Mouse (Mus musculus): ENCODE measurements around the gene Lrig1.

Lrig1 gene

DNA sequence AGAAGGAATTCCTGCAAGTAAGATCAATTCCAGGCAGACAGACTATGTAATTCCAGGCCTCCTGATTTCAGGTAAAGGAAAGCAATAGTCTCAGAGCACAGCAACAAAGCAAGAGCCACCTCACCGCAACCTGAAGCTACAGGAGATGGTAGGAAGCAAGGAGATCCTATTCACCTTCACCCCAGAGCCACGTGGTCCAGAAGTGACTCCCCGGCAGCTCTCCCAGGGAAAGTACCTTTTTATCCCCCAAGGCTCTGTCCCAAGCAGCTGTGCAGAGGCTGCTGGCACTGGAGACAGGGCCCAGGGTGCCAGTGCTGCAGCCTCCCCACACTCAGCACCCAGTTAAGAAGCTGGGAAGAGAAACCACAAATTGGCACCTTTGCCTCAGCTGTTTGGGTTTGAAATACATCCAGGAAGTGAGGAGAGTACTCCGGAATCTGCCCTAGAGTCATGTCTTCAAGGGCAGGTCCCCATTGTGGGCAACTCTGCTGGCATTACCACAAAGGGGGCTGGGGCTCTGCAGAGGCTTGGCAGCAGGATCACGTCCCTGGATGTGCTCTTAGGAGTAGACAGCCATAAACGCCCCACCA is 53.6 kb downstream of the Lrig1 start:
- peak; percentile 90 for DNase-seq

DNA sequence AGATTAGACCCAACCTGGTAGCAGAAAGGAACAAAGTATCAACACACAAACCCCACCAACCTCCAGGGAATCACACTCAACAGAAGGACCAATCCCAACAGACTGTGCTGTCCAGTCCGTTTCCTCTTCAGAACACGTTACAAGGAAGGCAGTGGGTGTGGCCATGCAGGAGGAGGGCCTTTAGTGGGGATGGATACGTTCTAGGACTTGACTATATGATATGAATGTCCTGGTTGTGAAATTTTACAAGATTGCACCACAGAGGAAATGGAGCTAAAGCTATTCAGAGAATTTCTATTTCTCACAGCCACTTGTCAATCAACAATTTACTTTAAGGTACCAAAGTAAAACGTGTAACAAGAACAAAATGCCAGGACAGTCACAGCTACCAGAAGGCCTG is 54.2 kb downstream of the Lrig1 start:
- no peak for DNase-seq

DNA sequence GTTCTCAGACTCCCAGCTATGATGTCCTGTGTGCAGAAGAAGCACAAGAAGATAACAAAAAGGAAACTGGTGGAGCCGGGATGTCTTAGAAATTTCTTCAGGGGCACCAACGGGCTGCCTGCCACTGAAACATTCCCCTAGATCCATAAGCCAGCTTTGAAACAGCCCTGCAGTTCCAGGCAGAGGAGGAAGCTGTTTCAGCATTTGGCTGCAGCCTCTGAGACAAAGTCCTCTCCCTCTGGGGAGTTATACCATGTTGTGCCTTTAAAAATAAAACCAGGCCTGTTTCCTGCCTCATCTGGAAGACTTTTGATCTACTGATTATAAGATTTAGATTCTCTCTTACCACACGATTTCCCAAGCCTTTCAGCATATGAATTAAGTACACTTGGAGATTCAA is 55.3 kb downstream of the Lrig1 start:
- no peak for DNase-seq

DNA sequence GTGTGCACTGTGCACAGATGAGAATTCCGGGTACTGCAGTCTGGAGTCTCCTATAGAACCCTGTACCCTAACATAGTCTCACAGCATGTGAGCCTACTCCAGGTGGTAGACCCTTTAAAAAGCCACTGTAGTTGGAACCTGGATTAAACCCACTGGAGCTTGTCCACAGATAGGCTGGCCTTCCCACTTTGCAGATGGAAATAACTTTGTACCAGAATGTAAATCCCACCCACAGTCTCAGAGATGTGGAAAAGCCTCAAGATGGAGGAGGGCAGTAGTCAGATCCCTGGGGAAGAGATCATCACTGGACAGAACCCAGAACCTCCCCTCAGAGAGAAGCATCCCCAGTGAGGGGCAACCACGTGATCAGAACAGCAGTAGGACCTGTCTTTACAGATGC is 56.0 kb downstream of the Lrig1 start:
- no peak for DNase-seq

DNA sequence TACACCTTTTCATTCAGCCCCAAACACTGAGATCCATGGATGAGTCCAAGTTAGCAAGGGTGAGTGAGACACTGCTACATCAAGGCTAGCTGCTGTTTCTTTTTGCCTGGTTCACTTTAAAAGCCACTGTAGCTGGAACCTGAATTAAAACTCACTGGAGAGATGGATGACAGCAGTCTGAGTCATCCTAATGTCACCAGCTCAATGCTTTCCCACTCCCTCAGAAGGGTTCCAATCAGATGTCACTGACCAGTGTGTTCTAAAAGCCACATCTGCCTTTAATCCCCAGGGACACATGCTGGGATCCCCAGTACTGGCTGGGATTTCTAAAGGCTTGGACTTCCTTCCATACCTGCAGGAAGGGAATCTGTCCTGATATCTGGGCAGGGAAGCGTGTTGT is 57.9 kb downstream of the Lrig1 start:
- DNase-seq: no peak

DNA sequence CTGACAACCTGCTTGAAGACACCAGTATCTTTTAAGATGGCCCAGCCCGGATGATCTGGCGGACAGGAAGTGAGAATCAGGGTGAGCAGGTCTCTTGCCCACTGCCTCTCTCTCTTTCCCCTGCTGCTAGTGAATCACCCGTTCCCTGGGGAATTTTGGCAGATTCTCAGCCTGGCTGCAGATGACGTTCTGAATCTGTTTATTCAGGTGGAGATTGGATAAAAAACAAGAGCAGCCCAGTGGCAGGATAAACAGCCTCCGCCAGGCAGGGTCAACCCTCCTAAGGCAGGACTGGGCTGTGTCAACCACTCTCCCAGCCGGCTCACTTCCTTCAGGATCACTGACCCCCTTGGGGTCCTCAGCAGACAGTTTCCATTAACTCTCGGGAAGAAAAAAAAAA is 59.7 kb downstream of the Lrig1 start:
- DNase-seq: peak; percentile 97

DNA sequence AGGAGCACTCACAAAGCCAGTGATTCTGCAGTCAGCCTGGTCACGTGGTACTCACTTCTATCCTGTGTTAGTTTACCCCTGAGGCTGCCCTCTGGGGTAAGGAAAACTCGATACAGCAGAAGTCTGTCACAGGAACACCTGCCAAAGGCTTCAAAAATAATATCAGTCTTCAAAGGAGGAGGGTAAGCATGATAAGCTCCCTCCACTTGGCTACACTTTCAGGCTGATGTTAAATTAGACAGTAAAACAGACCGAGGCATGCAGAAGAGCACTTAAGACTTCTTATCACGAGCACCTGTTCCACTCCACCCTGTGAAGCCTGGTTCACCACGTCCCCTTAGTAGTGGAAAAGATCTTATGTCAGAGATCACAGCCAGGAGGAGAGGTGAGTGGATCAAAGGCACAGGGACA is 62.9 kb downstream of the Lrig1 start:
- DNase-seq: no peak

DNA sequence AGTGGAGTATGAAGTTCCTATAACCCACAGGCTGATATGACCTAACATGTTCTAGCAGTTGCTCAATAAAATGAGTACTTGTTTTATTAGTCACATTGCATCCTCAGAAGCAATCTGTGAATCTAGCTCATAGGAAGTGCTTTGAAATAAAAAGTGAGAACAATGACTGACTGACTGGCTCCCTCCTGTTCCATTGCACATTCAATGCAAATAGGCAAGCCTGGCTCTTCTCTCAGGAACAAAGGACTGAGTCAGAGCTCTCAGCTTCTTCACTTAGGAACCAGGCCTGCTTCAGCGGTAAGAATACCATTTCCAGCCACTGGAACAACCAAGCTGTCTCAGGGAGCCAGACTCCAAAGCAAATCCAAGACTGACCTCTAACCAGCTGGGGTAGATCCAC is 64.6 kb downstream of the Lrig1 start:
- no peak for DNase-seq

DNA sequence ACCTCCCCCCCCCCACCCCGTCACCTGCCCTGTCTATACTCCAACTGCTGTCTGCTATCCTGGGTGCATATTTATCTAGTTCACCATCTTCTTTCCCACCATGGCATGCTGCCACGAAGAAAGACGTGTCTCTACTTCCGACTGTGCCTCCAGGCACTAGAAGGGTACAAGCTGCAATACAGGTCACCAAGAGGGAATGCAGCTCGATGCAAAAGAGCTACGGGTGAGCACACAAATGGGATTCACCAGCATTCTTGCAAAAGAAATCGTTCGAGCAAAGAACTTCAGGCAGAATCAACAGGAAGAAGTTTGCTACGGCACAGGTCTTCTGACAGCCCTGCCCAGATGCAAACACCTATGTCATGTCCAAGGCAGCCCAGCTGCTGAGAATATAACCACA is 65.2 kb downstream of the Lrig1 start:
- peak; percentile 89 for DNase-seq

DNA sequence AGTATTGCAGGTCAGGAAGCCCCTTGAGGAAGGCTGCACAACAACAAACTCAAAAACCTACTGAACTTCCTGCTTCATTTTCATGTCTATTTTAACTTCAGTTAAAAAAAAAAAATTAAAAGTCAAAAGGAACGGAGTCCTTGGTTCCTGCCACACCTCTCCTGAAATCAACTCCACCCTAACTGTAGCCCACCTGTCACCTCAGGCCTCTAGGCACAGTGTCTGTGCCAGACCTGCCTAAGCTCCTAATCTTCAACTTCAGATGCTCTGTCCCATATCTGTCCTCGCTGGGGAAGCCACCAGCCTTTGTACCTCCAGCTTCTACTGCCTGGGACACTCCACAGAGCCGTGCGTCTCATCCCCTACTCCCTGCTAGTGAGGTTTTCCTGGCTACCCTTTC is 65.7 kb downstream of the Lrig1 start:
- DNase-seq: no peak

DNA sequence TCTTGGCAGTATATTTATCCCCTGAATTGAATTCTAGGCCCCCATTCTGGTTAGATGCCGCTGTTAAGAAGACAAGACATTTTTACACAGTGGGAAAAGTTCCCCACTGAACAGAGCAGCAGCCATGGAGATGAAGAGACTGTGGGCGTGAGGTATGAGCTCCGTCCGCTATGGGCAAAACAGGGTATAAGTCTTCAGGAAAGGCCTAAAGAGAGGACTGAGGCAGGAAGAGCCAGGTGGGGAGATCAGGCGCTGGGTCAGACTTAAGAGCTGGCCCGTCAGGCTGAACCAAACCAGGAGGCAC is 68.2 kb downstream of the Lrig1 start:
- DNase-seq: no peak

DNA sequence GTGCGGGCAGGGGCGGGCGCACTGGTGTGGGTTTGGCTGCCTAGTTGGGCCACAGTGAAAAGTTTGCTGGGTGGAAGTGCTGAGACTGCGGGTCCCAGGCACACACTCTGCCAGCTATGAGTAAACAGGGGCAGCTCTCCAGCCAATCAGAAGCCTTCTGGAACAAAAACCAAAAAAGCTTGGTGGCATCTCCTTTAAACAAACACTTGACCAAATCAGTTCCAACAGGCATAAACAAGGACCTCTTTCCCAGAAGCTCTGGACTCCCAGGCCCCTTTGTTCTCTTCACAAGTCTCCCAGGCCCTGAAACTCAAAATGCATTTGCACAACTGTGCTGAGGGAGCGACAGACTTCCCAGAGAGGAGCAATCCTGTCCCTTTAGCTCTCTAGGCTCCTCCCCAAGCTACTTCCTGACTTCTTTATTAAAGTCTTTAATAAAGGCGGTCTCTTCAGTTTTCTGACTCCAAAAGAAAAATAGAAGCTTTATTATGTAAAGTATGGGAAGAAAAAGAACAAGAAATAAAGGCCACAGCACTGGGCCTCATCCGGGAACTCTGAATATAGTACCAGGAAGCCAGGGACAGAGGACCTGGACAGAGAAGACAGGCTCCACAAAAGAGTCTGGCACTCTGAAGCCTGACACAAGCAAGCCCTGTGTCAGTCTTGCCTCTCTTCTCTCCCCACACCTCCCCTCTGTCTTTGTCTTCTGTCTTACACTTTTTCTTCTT is 68.7 kb downstream of the Lrig1 start:
- no peak for DNase-seq

DNA sequence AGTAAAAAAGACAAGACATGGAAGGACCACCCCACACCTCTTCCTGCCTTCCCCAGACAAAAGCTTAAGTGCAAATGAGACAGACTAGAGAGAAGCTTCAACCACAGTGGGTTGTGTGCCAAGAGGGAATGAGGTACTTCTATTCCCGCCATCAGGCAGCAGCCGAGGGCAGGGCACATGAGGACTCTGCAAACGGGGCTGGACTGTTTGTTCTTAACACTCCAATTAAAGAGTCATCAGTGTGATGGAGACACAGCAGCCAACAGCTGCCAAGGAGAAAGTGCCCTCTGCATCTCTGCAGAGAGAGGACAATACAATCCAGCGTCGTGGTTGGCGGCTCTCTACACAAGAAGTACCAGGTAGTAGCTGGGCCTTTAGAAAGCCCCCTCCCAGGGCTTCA is 71.2 kb downstream of the Lrig1 start:
- DNase-seq: peak; percentile 93

DNA sequence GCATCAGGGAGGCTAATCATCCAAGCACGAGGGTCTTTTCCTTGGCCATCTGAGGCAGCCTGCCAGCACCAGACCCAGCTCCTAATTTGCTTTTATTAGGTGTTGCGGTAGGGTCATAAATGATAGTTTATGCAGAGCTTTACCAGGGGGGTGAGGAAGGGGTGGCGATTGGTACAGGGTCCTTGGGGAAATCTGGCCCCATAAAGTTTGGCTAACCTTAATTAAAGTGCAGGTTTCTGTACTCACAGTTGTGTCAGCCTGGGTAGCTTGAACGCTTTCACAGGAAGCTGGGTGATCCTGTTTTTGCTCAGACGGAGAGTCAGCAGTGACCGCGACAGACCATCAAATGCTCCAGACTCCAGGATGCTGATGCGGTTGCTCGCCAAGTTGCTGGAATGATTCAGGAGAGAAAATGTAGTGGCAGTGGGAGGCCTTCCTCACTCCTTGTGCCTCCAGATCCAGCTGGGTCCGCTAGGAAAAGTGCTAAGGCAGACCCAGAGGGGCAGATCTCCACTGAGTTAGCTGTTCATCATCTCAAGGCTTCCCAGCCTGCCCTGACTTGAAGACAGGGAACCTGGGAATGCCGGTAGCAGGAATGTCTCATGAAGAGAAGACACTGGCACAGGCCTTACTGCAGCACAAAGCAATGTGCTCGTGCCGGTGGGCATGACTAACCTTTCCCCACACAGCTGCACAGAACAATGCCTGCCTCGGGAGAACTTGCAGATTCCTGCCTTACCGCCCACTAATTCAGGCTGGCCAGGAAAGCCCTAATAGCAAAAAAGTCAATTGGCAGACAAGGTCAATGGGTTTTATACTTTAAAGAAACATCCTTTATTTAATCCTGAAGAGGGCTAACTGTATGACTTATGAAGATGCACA is 72.0 kb downstream of the Lrig1 start:
- no peak for DNase-seq

DNA sequence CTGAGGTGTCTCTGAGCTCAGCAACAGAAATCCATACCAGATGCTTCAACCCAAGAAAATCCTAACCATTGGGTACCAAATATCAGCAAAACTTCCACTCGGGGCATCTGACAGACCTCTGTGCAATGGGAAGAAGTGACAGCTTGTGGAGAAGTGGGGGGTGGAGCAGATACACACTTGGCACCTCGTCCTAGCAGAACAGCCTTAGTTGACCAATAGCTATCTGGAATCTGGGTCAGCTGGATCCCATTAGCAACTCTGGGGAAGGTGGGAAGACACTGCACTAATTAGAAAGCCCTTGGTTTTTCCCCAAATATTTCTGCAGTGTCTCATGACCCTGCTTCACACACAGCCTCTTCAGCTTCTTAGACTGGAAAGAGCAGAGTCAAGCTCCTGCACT is 73.2 kb downstream of the Lrig1 start:
- DNase-seq: no peak

DNA sequence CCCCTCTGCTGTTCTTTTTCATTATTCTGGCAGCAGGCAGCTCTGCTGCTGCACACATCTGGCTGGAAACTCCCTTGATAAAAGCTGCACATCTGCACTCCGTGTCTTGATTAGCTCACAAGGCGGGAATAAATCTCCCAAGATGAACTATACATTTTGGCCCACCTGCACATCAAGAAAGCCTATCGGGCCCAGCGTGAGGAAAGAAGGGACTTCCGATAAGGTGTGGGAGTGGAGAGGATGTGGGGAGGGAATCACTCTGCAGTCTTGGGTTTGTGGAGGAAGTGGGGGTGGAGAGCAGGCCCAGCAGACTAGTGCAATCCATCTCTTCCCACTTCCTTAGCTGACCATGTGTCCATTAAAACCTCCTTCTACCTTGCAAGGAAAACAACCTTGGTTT is 74.1 kb downstream of the Lrig1 start:
- peak; percentile 87 for DNase-seq

DNA sequence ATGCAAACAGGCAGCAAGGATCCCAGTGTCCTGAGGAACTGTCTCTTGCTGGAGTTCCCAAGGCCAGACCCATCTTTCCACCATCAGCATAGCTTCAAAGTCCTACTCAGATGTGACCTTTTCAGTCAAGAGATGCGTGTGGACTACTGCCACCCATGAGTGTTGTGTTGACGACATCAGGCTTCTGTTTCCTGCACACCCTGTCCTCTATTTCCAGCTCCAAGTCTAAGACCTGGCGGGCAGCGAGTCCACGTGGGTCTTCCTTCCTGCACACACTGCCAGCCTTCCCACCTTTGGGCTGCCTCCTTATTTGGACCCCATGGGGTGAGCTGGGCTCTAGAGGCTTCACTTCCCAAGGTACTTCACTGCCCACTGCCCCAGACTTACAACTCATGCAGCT is 75.4 kb downstream of the Lrig1 start:
- peak; percentile 87 for DNase-seq

DNA sequence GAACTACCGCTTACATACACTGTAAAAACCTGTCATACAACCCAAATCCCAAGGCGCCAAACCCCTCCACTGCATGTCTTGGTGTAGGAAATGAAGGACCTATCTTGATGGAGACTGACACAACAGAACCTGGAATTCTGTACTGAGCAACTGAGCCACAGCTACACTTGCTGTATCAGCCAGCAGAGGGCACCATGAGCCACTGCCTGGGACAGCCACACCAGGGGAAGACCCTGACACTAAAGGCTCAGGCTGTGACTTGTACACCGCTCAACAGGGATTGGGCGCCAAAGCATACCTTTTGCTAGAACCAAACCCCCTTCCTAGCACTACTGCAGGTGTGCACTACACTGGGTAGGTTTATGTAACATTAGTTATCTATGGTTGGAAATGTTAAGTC is 77.0 kb downstream of the Lrig1 start:
- peak; percentile 95 for DNase-seq

DNA sequence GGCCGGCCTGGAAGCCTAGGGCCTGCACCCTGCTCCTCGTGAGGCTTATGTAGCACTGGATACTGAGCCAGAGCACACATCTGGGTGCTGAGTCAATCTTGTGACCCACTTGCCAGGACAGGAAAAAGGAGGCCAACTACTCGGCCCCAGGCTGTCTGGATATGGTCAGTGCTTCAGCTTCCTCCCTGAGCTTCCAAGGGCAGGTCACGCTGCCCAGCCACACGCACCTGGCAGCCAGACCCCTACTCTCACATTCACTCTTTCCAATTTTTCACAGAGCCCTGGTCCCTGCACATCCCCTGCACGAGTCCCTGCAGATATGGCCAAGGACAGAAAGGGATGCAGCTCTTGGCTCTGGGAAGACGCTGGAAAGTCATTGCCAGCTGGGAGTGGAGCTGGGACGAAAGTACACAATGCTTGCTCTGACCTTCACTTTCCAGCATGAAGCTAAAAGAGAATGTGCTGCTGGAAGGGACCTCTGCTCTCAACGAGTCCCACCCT is 79.1 kb downstream of the Lrig1 start:
- DNase-seq: peak; percentile 99

DNA sequence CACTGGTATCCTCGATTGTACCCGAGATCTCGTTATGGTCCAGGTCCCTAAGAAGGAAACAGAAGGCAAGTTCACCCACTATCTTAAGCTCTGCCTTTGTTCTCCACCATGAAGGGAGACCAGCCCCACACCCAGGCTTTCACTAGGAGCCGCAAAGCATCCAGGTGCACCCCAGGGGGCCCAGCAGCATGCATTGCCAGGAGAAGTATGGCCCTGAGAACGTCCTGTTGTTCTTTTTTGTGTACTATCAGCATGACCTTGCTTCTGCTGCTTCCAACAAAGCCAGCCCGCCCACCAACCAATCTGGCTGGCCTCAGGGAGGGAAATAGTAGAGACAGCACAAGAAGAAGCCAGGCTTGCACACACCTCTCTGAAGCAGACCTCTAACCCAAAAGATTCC is 79.7 kb downstream of the Lrig1 start:
- no peak for DNase-seq

DNA sequence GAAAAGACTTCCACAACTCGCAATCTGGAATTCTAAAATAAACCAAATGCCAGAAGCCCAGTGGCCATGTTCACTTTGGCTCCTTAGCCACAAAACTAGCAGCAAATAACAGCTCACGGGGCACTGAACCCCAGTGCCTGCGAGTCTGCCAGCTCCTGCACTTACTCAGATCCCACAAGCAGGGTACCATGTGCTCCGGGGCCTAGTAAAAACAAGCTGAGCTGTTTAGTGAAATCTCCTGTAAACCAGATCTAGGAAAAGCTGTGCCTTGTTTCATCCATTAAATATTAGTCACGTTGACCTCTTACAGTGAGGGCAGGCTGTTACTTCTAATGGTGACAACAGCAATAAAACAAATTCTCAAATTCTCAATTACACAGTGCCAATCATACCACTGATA is 81.3 kb downstream of the Lrig1 start:
- DNase-seq: no peak

DNA sequence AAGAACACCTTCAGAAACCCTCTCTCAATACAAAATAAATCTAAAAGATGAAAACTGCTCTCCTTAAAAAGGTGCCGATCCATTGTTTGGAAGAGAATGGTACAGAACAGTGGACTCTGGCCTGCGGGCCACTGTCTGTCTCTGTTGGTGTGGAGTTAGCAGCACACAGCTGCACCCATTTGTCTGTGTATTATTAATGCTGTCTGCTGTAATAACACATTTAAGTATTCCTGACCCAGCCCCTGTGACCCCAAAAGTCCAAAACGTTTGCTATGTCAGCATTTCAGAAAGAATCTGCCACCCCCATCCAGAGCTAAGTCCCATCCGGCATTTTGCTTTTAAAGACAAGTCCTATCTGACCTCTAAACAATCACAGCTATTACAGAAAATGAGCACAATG is 84.0 kb downstream of the Lrig1 start:
- no peak for DNase-seq

DNA sequence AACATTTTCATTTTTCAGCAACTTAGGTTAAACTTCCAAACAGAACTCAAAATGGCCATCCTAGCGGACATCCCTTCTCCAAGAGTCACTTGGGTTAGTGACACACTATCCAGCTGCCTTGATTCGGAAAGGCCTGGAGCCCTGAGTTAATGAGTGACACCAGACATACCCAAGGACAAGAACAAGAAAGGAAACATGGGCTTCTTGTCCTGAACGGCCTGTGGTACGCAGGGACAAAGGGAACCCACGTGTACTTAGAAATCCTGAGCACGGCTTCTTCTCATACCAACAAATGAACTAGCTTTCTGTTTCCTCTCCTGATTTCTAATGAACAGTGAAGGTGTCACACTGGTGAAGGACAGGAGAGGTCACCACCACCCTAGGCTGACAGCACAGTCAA is 85.6 kb downstream of the Lrig1 start:
- DNase-seq: no peak

DNA sequence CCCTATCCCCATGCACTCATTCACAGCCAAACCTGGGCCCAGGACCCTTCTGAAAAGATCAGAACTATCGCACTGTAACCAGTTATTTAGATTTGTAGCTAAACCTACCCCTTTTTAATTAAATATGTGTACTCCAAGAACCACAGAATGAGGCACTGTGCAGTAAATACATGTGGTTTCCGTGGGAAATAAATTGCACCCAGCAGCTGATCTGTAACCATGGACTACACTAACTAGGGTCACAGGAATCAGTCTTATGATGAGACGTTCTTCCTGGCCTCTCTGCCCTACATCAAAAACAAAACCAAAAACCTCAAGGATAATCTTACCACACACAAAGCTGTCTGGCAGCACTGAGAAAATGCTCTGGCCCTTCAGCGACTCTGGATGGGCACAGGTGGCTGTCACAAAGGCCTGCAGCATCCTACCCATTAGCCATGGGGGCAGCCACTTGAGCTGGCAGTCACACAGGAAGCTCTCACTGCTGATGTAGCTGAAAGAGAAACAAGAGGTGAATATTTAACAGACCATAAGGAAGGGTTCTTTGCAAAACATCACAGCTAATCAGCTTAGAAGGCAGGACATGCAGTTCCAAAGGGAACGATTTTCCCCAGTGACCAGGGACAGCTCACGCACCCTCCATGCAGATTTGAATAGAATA is 86.6 kb downstream of the Lrig1 start:
- no peak for DNase-seq

Data from heart, adult 11 months (tissue).